Mouse (Mus musculus): ENCODE measurements around the gene Nup43.
A peak's percentile ranks its signal among the peaks of the same experiment; 100 is the strongest.

DNA sequence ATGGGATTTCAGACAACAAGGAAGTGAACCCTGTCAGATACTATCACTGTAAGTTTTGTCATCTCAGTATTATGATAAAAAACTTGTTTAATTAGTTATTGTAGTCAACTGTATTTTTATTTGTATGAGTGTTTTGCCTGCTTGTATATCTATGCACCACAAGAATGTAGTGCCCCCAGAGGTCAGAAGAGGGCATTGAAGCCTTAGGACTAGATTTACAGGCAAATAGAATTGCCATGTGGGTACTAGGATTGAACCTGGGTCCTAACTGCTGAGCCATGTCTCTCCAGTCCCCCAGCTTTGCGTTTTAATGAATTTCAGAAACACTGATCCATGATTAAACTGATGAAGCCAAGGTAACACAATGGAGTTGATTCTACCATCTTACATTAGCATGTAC, 6.4 kb downstream of the Nup43 start:
- TF ChIP-seq CTCF (IDR thresholded peaks at IDR 0.05; ENCODE audit: low read depth, low read length) (peak; percentile 44), POLR2A (IDR thresholded peaks at IDR 0.05; ENCODE audit: extremely low read depth, insufficient read depth, low read length) (no peak)
